Mouse (Mus musculus): ENCODE measurements around the gene Col16a1. TPM values are rescaled to one million over a fixed set of nuclear protein-coding genes. Genes with fewer than 3 reads are reported as not detected.

The Col16a1 gene
- polyA plus RNA-seq, 1 experiment from 2014 or later: 10.5 TPM

- ATAC-seq: peak; percentile 29; the same call in 1 of the 2 replicates
- Histone ChIP-seq H3K4me3 (ENCODE audit: low read depth, low read length) (no peak overlapping the region), H3K9me3 (replicated peaks; ENCODE audit: control insufficient read depth, low read length, poor library complexity, severe bottlenecking) (no peaks in the 10 kb centered on the region), H3K4me1 (ENCODE audit: control insufficient read depth, insufficient read depth, low read length) (peaks cover 18% of the 10 kb centered on the region), H3K27ac (ENCODE audit: low read length) (0 out of 2 replicates have a peak overlapping the region, but pooled peaks have one; percentile 24), H3K27me3 (ENCODE audit: control insufficient read depth, insufficient read depth, low read depth, low read length) (peaks cover 20% of the 10 kb centered on the region), H3K36me3 (ENCODE audit: control insufficient read depth, insufficient read depth, low read length) (no peaks in the 10 kb centered on the region), H3K4me2 (ENCODE audit: low read length) (no peak overlapping the region), H3K9ac (ENCODE audit: low read depth, low read length) (no peak overlapping the region)
- 34% methylated on average over 9 of the region's 9 CpGs for WGBS
Observed at GRCm38 (mm10) chr4:130140992-130141402, 93.4 kb downstream of the Col16a1 start.

GRCm38 (mm10) chr4:130141786-130142185 lies 94.1 kb downstream of the Col16a1 start:
- Histone ChIP-seq H3K27me3 (ENCODE audit: control insufficient read depth, insufficient read depth, low read depth, low read length) (peaks cover 20% of the 10 kb centered on the region), H3K4me3 (ENCODE audit: low read depth, low read length) (no peak overlapping the region), H3K36me3 (ENCODE audit: control insufficient read depth, insufficient read depth, low read length) (no peaks in the 10 kb centered on the region), H3K9ac (ENCODE audit: low read depth, low read length) (no peak overlapping the region), H3K27ac (ENCODE audit: low read length) (no peak overlapping the region), H3K9me3 (replicated peaks; ENCODE audit: control insufficient read depth, low read length, poor library complexity, severe bottlenecking) (no peaks in the 10 kb centered on the region), H3K4me2 (ENCODE audit: low read length) (no peak overlapping the region), H3K4me1 (ENCODE audit: control insufficient read depth, insufficient read depth, low read length) (peaks cover 18% of the 10 kb centered on the region)
- ATAC-seq: no peak
- WGBS: 42% methylated on average over 3 of the region's 3 CpGs

- peaks cover 3% of the 10 kb centered on the region for H3K27me3 ChIP-seq (ENCODE audit: control insufficient read depth, insufficient read depth, low read depth, low read length)
- 88% methylated on average over 10 of the region's 10 CpGs for WGBS
- H3K4me3 ChIP-seq (ENCODE audit: low read depth, low read length): no peak overlapping the region
- ATAC-seq: no peak
- H3K27ac ChIP-seq (ENCODE audit: low read length): no peak overlapping the region
- H3K4me2 ChIP-seq (ENCODE audit: low read length): no peak overlapping the region
- no peaks in the 10 kb centered on the region for H3K36me3 ChIP-seq (ENCODE audit: control insufficient read depth, insufficient read depth, low read length)
- no peak overlapping the region for H3K9ac ChIP-seq (ENCODE audit: low read depth, low read length)
- H3K9me3 ChIP-seq (replicated peaks; ENCODE audit: control insufficient read depth, low read length, poor library complexity, severe bottlenecking): no peaks in the 10 kb centered on the region
- no peaks in the 10 kb centered on the region for H3K4me1 ChIP-seq (ENCODE audit: control insufficient read depth, insufficient read depth, low read length)
Observed at GRCm38 (mm10) chr4:130148405-130148804, 100.8 kb downstream of the Col16a1 start.

Other genes starting within 250 kb of the Col16a1 start
- gene Ptp4a2, start 236.6 kb upstream of the Col16a1 start, polyA plus RNA-seq (2015; fragmentation: Nextera tagmentation; extraction: Ambion mirVana): 222 and 255 TPM in 2 replicates
- gene Spocd1, start 118.6 kb upstream of the Col16a1 start, polyA plus RNA-seq (2015; fragmentation: Nextera tagmentation; extraction: Ambion mirVana): not detected in 2 replicates
- gene Adgrb2, start 63.0 kb upstream of the Col16a1 start, polyA plus RNA-seq (2015; fragmentation: Nextera tagmentation; extraction: Ambion mirVana): 15.8 and 17.0 TPM in 2 replicates
- gene Pef1, start 54.7 kb downstream of the Col16a1 start, polyA plus RNA-seq (2015; fragmentation: Nextera tagmentation; extraction: Ambion mirVana): 62.1 and 62.3 TPM in 2 replicates
- gene Hcrtr1, start 91.5 kb downstream of the Col16a1 start, polyA plus RNA-seq (2015; fragmentation: Nextera tagmentation; extraction: Ambion mirVana): 3.9 and 6.6 TPM in 2 replicates
- 4.3 and 4.6 TPM in 2 replicates for gene Tinagl1, start 127.3 kb downstream of the Col16a1 start, polyA plus RNA-seq (2015; fragmentation: Nextera tagmentation; extraction: Ambion mirVana)
- 0.24 TPM in 1 of 2 replicates, not detected in the other for gene Gm853, start 174.6 kb downstream of the Col16a1 start, polyA plus RNA-seq (2015; fragmentation: Nextera tagmentation; extraction: Ambion mirVana)
- gene Serinc2, start 231.4 kb downstream of the Col16a1 start, polyA plus RNA-seq (2015; fragmentation: Nextera tagmentation; extraction: Ambion mirVana): 29.6 and 39.9 TPM in 2 replicates

All from midbrain, embryonic 16.5 days (tissue).